Mouse (Mus musculus) c-Kit-negative CD71-positive TER-119-positive erythroid progenitor cells, embryonic 14.5 days (primary cell): ENCODE results near the gene Thsd7b.
"Not testable (repeated sequence)": the region's sequence is repeated elsewhere in the genome, so short reads cannot be mapped to it uniquely, and the experiment has no call there.

Experiments
- DNase-seq: peaks from one replicate; pipeline ENCODE4 v3.0.0-alpha.2; 2013; ENCODE audit warnings: low read depth, low spot score

Thsd7b gene

GRCm38 (mm10) chr1:129635146-129635545 lies 362.0 kb downstream of the Thsd7b start:
- DNase-seq: no peak

DNA sequence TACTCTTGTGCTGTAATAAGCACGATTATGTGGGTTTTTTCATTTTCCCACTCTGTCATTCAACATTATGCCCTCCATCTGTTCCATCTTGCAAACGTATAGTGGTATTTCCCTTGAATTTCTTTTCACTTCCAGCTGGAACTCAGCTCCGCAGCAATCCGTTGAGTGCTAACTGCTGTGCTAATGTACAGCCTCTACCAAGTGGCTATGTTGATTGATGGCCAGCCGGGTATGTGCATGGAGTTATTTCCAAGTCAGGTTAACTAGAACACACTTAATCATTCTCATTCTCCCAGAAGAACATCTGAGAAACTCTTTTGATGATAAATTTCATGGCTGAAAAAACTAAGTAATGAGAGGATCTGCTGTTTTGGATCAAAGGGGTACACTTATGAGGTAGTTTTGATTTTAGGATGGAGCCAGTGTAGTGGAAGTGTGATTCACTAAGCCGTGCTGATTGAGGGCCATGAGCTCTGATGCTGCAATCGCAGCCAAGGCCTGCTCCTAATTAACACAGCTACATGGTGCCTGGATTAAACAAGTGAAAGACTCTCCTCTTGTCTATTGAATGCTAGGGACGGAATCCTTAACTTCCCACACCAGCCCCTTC lies 371.3 kb downstream of the Thsd7b start:
- DNase-seq: no peak

DNA sequence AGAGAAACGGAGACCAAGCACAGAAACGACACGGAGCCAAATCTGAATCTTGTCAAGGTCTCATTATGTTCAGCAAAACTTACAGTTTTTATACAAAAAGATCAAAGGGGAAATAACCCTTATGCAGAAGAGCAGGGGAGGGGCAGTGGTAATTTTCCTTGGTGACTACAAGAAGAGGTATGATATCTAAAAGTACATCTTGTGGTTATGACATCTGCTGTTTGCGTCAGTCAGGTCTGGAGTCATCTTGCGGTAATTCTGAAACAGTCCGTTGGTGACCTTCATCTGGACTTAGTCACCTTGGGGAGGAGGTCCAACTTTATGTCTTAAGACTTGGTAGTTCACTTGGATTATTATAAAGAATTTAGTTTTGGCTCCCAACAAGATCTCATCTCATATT lies 378.3 kb downstream of the Thsd7b start:
- DNase-seq: not testable (repeated sequence)

DNA sequence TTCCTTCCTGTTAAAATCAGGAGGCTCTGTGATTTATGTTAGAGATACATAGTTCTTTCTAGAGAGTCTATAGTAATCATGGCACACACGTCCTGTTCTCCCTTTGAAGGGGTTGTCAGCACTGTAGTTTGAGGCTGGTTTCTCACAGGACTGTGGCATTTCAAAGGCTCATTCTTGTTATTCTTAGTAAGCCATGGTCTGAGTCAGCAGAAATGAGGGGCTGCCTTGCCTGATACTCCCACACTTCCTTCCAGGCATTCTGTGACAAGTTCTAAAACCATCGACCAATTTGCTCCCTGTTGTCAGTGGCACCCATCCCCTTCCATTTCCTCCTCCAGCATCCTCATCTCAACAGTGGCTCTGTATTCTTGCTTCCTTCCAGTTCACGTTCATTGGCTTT lies 384.9 kb downstream of the Thsd7b start:
- DNase-seq: no peak

DNA sequence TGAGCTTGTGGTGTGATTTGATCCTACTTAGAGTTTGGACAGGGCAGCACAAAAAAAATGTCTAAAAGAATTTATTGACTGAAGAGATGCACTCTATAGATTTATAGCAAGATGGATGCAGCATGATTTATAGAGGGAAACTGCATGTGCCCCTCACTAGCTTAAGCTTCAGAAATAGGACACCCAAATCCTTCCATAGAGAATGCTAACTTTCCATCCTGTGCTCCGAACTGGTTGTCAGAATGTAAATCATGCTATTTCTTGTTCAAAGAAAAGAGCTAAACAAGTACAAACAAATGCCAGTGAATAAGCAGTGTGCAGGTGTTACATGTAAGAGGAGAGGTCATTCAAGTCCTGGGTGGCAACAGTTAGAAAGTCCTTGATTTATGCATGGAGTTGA lies 402.8 kb downstream of the Thsd7b start:
- no peak for DNase-seq

- no peak for DNase-seq
Measured at GRCm38 (mm10) chr1:129678851-129679250, 405.7 kb downstream of the Thsd7b start.

- DNase-seq: no peak
Measured at GRCm38 (mm10) chr1:129705701-129706100, 432.6 kb downstream of the Thsd7b start.

DNA sequence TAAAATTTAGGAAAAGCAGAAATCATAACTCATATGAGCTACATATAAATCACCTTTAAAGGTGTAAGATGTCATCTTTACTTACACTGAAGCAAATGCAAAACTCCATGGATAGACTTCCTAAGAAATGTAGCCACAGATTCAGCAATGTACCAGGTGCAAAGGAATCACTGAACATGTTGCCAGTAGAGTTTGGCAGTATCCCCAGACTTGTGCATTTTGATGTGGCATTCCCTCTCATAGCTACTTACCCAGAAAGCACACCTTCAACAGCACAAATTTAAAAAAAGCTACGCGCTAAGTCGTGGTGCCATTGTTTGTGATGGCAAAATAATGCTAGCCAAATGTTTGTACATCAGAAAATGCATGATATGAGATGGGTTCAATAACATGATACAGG lies 439.6 kb downstream of the Thsd7b start:
- no peak for DNase-seq

DNA sequence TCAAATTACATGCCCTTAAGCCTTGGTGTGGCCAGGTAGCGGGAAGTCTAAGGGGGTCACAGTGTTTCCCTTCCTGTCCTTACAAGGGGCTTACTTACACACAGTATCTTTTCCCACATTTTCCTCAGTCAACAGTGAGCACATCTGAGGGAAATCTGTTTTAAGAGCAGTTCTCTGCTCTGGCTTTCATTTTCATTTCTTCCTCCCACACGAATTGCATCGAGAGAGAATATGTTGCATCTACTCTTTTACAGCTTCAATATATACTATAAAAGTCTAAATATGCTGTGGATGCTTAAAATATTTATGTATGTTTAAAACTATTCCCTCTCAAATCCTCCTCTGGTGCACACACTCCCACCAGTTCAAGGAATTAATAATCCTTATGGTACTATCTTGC lies 440.5 kb downstream of the Thsd7b start:
- no peak for DNase-seq

- DNase-seq: no peak
Measured at GRCm38 (mm10) chr1:129719592-129719991, 446.5 kb downstream of the Thsd7b start.

DNA sequence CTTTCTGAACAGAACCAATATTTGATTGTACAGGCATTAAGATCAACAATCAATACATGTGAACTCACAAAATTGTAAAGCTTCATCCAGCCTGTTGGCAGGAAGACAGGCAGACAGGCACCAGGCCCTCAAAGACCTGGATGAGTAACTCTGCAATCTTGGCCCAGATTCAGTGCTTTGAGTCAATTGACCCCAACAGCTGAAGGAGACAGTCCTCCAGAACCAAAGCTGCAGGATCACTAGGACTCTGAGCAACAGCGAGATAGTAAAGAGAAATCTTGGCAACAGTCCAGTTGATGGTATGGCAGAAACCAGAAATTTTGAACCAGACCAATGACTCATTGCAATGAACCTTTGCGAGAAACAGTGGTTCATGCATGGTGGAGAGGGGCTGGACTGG lies 458.9 kb downstream of the Thsd7b start:
- DNase-seq: no peak

DNA sequence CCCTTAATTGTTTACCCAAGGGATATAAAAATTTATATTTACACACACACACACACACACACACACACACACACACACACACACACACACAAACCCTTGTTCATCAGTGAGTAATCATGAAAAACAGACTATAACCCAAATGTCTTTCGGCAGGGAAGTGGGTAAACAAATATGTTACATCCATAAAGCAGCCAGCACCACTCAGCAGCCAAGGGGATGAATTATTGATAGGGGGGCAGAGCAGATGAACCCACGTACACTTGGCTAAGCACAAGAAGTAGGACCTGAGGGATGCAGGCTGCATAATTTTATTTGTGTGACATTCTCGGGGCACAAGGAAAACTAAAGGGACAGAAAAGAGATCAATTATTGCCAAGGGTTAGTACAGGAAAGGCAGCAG lies 474.5 kb downstream of the Thsd7b start:
- no peak for DNase-seq

GRCm38 (mm10) chr1:129756548-129757240 lies 483.6 kb downstream of the Thsd7b start:
- no peak for DNase-seq

DNA sequence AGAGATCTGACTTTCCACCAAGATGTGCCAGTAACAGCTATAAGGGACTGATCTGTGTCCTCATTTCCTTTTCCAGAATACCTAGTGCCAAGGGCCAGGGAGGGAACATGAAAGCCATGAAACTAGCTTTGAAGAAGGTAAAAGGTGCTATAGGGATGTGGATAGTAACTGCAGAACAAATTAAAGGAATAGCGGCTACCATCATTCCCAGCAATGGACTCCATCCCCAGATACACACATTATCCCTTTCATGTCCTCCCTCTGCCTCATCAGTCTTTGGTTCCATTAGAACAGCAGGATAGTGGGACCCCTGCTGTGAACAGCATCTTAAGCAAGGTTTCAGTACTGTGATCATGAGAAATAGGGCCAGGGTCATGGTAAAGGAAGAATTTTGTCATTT lies 485.9 kb downstream of the Thsd7b start:
- DNase-seq: no peak

DNA sequence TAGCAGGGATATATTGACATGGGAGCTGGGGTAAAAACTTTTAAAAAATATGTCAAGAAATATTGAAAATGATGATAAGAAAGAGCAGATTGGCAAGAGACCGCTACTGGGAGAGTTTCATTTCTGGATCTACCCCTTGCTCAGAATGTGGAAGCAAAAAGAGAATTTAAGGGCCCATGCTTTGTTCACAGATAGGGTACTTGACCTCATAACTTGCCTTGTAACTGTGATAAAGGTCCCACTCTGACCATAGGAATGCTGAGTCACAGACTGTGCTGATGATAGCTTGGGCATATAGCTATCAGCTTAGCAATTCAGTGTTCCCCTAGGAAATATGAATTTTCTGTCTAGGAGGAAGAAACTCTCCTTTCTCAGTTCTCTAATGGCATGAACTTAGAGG lies 488.1 kb downstream of the Thsd7b start:
- no peak for DNase-seq

- no peak for DNase-seq
Measured at GRCm38 (mm10) chr1:129764748-129765147, 491.6 kb downstream of the Thsd7b start.

DNA sequence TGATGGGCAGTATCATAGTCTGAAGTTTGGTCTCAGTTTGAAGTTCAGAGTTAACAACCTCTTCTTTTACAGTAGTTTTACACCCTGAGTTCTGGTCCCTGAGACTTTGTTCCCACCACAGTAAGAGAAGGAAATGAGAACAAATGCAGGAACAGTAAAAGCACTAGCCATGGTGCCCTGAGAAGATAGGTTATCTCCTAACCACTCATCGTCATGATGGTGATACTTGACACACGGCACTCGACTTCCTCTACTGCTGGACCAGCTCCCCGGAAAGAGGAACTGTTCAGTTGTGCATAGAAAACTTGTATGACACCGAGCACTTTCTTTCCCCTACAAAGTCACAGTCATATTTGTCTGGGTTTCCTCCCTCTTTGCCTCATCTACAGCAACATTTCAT lies 504.0 kb downstream of the Thsd7b start:
- DNase-seq: no peak

DNA sequence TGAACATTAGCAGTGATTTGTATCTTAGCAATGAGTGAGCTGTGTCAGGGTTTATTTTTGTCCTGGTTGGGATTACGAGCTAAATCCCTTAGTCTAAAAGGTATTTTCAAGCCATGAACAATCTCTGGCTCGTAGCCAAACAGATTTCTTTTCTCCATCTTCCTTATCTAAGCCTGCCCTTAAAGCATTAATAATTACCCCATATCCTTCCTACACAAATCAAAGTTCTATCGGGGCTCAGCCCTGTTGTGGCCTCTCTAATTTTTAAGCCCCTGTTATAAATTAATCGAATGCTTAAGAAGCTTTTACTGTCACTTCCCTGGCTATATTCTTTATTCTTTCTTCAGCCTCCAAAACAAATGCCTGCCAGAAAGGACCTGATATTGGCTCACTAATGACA lies 506.4 kb downstream of the Thsd7b start:
- DNase-seq: no peak

- no peak for DNase-seq
Measured at GRCm38 (mm10) chr1:129780589-129780988, 507.5 kb downstream of the Thsd7b start.

GRCm38 (mm10) chr1:129798519-129798918 lies 525.4 kb downstream of the Thsd7b start:
- no peak for DNase-seq

DNA sequence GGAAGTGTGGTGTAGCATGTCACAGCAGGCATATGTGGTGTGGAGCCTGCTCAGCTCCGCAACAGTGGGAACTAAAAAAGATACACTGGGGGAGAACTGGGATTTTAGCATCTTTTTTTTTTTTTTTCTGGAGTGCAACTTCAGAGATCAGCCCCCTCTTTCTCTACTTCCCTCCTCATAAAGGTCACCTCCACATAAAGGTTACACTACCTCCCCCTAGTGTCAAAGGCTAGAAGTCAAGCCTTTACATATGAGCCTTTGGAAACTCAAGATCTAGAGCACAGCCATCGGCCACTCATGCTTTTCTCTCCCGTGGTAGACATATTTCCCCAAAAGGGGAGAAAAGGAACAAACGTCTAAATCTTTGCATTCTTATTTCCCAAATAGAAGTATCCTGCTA lies 553.8 kb downstream of the Thsd7b start:
- no peak for DNase-seq

- no peak for DNase-seq
Measured at GRCm38 (mm10) chr1:129837324-129837723, 564.2 kb downstream of the Thsd7b start.

GRCm38 (mm10) chr1:129837776-129838175 lies 564.7 kb downstream of the Thsd7b start:
- no peak for DNase-seq

GRCm38 (mm10) chr1:129838486-129838885 lies 565.4 kb downstream of the Thsd7b start:
- DNase-seq: no peak
